Mouse (Mus musculus) hindbrain, embryonic 11.5 days (tissue): ENCODE data around the gene Tuba3a. TPM values are rescaled to one million over a fixed set of nuclear protein-coding genes. Genes with fewer than 3 reads are reported as not detected.

Source experiments
- ATAC-seq: fragments of 200-750 bp; cut with Nextera tagmentation; 2 replicates; pipeline ENCODE4 v1.8.0; 2017; ENCODE audit warnings: mild to moderate bottlenecking, moderate TSS enrichment, moderate library complexity; ENCODE audit not compliant: low FRiP score
- DNase-seq: peaks from one replicate; pipeline ENCODE4 v3.0.0-alpha.2; 2015; ENCODE audit warnings: low spot score
- H3K27ac ChIP-seq: fragments of 300-500 bp; sonication (generic); 2 replicates; pipeline ENCODE4 v1.5.1; 2014; ENCODE audit warnings: mild to moderate bottlenecking, low read depth, low read length
- H3K27me3 ChIP-seq: fragments of 300-500 bp; sonication (generic); 2 replicates; pipeline ENCODE4 v1.6.1; 2014; ENCODE audit warnings: mild to moderate bottlenecking, low read length, moderate library complexity, mixed read lengths; ENCODE audit not compliant: control insufficient read depth, insufficient read depth
- H3K36me3 ChIP-seq: fragments of 300-500 bp; sonication (generic); 2 replicates; pipeline ENCODE4 v1.6.1; 2014; ENCODE audit warnings: mild to moderate bottlenecking, low read length, moderate library complexity, mixed read lengths; ENCODE audit not compliant: control insufficient read depth, insufficient read depth
- H3K4me1 ChIP-seq: fragments of 300-500 bp; sonication (generic); replicated peaks from 2 replicates; pipeline ENCODE4 v1.6.1; 2014; ENCODE audit warnings: low read length, mixed read lengths; ENCODE audit not compliant: control insufficient read depth, insufficient read depth
- H3K4me2 ChIP-seq: fragments of 300-500 bp; sonication (generic); replicated peaks from 2 replicates; pipeline ENCODE4 v1.6.1; 2014; ENCODE audit warnings: mild to moderate bottlenecking, low read depth, low read length
- H3K4me3 ChIP-seq: fragments of 300-500 bp; sonication (generic); 2 replicates; pipeline ENCODE4 v1.5.1; 2014; ENCODE audit warnings: low read depth, low read length
- H3K9ac ChIP-seq: fragments of 300-500 bp; sonication (generic); 2 replicates; pipeline ENCODE4 v1.6.1; 2014; ENCODE audit warnings: low read depth, low read length
- H3K9me3 ChIP-seq: fragments of 300-500 bp; sonication (generic); 2 replicates; pipeline ENCODE4 v1.6.1; 2016; ENCODE audit warnings: low read length; ENCODE audit not compliant: control insufficient read depth
- WGBS: fragments of 180-500 bp; shearing (Covaris S2); extraction: QIAGEN DNeasy Blood & Tissue Kit; methylation state at CpG from one replicate; pipeline ENCODE4 v1.1.7; 2014; 5-methylcytosine and 5-hydroxymethylcytosine counted together
- polyA plus RNA-seq: library from polyadenylated mRNA; unstranded; fragments of >200 nt; fragmentation: Nextera tagmentation; extraction: Ambion mirVana; gene quantifications from 2 replicates; pipeline ENCODE4 v1.2.1, GENCODE M21; 2014

Gene Tuba3a
- polyA plus RNA-seq, 1 experiment from 2014 or later, result not detected

DNA sequence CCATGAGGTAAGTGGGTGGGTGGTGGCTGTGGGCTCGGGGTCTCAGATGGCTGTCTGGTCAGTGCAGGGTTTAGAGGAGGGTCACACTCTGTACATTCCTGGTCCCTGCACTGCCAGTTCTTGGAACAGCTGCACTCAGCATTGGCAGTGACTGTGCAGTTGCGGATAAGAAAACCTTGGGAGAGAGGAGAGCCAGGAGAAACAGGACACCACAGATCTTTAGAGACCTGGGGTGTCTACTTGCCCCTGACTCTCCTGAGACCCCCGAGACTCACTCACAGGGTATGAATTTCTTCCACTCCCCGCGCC, 51.4 kb downstream of the Tuba3a start:
- no peak for DNase-seq
- Histone ChIP-seq H3K27ac (no peak overlapping the region), H3K27me3 (no peaks in the 10 kb centered on the region), H3K4me3 (no peak overlapping the region), H3K4me1 (peaks cover 3% of the 10 kb centered on the region; the same call in 1 of the 2 replicates), H3K9ac (no peak overlapping the region), H3K4me2 (no peak overlapping the region), H3K36me3 (no peaks in the 10 kb centered on the region), H3K9me3 (no peaks in the 10 kb centered on the region)
- WGBS, result 83% methylated on average over 5 of the region's 5 CpGs
- no peak for ATAC-seq

DNA sequence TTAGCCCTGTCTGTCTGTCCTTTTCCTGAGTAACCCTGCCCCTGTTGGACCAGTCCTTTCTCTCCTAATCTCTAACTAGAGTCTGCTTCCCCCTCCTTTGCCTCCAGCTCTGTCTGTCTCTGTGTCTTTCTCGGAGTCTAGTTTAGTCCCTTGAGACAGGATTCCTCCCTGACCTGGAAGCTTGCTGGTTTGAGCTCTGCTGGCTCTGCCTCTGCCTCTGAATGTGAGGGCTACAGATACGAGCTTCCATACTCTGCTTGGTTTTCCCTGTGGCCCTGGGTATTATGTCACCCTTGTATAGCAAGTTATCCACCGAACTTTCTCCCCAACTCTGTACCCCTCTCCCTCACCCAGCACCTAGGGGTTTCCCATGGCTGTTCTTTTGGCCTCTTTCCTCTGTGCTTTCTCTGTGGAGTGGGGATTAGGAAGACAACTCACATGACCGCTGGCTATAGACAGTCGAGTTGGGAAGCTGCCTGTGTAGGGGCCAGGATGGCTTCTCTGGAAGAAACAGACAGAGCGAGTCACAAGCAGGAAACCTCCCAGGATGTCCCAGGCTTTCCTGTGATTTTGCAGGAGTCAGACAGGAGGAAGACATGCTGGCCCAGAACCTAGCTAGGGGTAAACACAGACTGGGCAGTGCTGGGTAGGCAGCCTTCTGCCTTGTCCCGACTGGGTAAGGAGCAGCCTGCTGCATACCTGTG, 51.9 kb downstream of the Tuba3a start:
- no peak overlapping the region for H3K9ac ChIP-seq
- no peak overlapping the region for H3K4me2 ChIP-seq
- no peaks in the 10 kb centered on the region for H3K9me3 ChIP-seq
- no peak overlapping the region for H3K4me3 ChIP-seq
- no peak overlapping the region for H3K27ac ChIP-seq
- no peaks in the 10 kb centered on the region for H3K36me3 ChIP-seq
- ATAC-seq (no peak), DNase-seq (no peak)
- no peaks in the 10 kb centered on the region for H3K27me3 ChIP-seq
- peaks cover 3% of the 10 kb centered on the region; the same call in 1 of the 2 replicates for H3K4me1 ChIP-seq
- WGBS, result 76% methylated on average over 7 of the region's 7 CpGs

DNA sequence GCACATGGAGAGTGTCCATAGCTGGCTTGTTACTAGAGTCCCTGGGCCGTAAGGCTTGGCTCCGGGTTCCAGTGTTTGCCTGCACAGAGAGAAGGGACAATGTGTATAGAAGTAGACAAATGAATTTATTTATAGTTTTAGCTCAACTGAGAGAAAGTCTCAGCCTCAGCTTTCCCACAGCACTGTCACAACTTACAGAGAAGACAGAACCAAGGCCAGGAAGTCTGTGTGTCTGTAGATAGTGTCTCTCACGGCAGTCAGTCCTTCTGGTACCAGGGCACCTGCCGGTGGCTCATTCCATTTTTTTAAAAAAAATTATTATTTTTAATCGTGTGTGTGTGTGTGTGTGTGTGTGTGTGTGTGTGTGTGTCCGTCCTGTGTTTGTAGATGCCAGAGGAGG, 53.3 kb downstream of the Tuba3a start:
- 83% methylated on average over 6 of the region's 6 CpGs for WGBS
- Histone ChIP-seq H3K9ac (no peak overlapping the region), H3K4me2 (no peak overlapping the region), H3K4me3 (no peak overlapping the region), H3K27me3 (no peaks in the 10 kb centered on the region), H3K36me3 (no peaks in the 10 kb centered on the region), H3K9me3 (no peaks in the 10 kb centered on the region), H3K4me1 (peaks cover 3% of the 10 kb centered on the region; the same call in 1 of the 2 replicates), H3K27ac (no peak overlapping the region)
- DNase-seq, result no peak
- ATAC-seq, result no peak

DNA sequence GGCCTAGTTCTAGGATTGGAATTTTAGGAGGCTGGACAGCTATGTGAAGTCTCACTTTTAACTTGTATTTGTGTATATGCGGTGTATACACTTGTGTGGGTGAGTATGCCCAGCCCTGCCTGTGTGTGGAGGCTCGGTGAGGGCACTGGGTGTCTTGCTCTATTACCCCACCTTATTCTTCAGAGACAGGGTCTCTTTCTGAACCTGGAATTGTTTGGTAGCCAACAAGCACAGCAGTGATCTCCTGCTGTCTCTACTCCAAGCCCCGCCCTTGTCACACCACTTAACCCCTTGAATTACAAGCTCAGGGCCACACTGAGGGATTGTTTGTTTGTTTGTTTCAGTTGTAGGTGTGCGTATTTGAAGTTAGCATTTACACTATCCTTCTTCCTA, 53.8 kb downstream of the Tuba3a start:
- Histone ChIP-seq H3K4me1 (peaks cover 3% of the 10 kb centered on the region; the same call in 1 of the 2 replicates), H3K4me3 (no peak overlapping the region), H3K9ac (peak overlapping the region; percentile 72; the same call in 1 of the 2 replicates), H3K9me3 (no peaks in the 10 kb centered on the region), H3K27ac (no peak overlapping the region), H3K27me3 (no peaks in the 10 kb centered on the region), H3K36me3 (no peaks in the 10 kb centered on the region), H3K4me2 (peak overlapping the region; percentile 78)
- WGBS, result 58% methylated on average over 4 of the region's 4 CpGs
- no peak for DNase-seq
- ATAC-seq, result no peak

DNA sequence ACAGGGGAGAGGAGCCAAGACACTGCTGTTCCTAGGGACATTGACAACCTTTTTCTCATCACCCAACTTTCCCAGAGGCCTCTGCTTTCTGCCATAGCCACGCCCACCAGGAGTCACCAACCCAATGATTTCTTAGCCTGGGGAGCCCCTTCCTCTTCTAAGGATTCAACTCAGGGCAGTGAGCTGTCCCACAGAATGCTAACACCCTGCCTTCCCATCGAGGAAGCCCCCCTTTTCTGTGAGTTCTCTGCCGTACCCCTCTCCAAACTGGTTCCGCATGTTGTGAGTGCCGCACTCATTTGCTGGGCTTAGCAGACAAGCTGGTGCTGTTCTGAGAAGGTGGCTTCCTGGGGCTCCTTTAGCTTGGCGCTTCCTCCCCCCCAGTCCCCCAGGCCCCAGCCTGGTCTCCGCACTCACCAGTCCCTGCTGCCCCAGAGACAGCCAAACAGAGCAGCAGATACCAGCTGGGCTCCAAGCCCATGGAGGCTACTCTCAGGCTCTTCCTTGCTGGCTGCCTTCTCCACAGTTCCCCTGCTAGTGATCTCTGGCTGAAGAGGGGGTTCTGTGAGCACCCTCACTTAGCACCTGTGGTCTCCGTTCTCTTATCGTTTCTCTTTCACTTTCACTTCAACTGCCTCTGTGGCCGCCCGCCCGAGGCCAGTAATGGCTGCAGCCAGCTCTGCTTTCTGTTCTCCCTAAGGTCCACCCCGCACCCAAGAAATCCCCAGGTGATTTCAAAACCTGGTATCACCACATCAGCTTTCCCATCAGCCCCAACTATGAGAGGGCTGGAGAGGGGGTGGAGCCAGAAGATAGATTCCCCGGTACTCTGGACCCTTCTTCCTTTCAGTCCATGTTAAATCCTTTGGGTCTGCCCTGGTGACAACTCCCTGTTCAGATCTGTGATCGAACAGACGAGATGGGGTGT, 54.5 kb downstream of the Tuba3a start, which contains the start of gene Tapbpl:
TSS of gene Tapbpl (minus strand) at position 744 of the 928 bp plus-strand sequence.
- H3K9me3 ChIP-seq, result no peaks in the 10 kb centered on the region
- no peaks in the 10 kb centered on the region for H3K27me3 ChIP-seq
- peak within 1 kb of the TSS; percentile 78 for H3K4me2 ChIP-seq
- 14% methylated on average over 16 of the region's 16 CpGs for WGBS
- H3K4me3 ChIP-seq, result peak within 1 kb of the TSS; percentile 36
- H3K9ac ChIP-seq, result peak within 1 kb of the TSS; percentile 72
- no peak within 1 kb of the TSS for H3K27ac ChIP-seq
- H3K4me1 ChIP-seq, result peaks cover 3% of the 10 kb centered on the region; the same call in 1 of the 2 replicates
- peak; percentile 69 for DNase-seq
- H3K36me3 ChIP-seq, result no peaks in the 10 kb centered on the region
- peak; percentile 71 for ATAC-seq

DNA sequence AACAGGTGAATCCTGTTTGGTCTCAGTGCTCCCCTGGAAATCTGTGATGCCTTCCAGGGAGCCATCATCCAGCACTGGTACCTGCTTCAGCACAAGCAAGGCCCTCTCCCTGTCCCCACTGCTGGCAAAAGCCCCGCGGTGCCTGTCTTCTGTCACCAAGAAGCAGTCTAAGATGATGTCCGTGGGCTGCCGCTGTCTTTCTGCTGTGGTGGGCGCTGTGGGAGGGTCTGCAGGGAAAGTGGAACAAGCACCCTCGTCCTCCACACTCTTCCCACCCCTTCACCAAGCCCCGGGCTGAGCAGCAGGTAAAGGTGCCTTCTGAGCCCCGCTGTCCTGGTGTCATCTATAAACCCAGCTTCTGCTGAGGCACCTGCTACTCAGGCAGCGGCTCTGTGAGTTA, 55.3 kb downstream of the Tuba3a start:
- DNase-seq (no peak), ATAC-seq (no peak)
- H3K9ac ChIP-seq, result no peak overlapping the region
- H3K27ac ChIP-seq, result no peak overlapping the region
- H3K4me2 ChIP-seq, result no peak overlapping the region
- H3K4me1 ChIP-seq, result peaks cover 3% of the 10 kb centered on the region; the same call in 1 of the 2 replicates
- WGBS, result 60% methylated on average over 9 of the region's 9 CpGs
- H3K4me3 ChIP-seq, result no peak overlapping the region
- H3K27me3 ChIP-seq, result no peaks in the 10 kb centered on the region
- H3K36me3 ChIP-seq, result no peaks in the 10 kb centered on the region
- H3K9me3 ChIP-seq, result no peaks in the 10 kb centered on the region

Other genes starting within 250 kb of the Tuba3a start
- 120 and 133 TPM in 2 replicates for gene Ing4, start 246.3 kb downstream of the Tuba3a start, polyA plus RNA-seq
- gene Acrbp, start 236.4 kb downstream of the Tuba3a start, polyA plus RNA-seq, result 10.7 and 12.2 TPM in 2 replicates
- 0.21 TPM in 1 of 2 replicates, not detected in the other for gene Lpar5, start 218.1 kb downstream of the Tuba3a start, polyA plus RNA-seq
- 105 and 130 TPM in 2 replicates for gene Chd4, start 190.1 kb downstream of the Tuba3a start, polyA plus RNA-seq
- gene Nop2, start 154.1 kb downstream of the Tuba3a start, polyA plus RNA-seq, result 45.3 and 58.8 TPM in 2 replicates
- 10.3 and 10.4 TPM in 2 replicates for gene Iffo1, start 140.8 kb downstream of the Tuba3a start, polyA plus RNA-seq
- gene Gapdh, start 119.6 kb downstream of the Tuba3a start, polyA plus RNA-seq, result 2,070 and 2,095 TPM in 2 replicates
- 109 and 110 TPM in 2 replicates for gene Ncapd2, start 94.3 kb downstream of the Tuba3a start, polyA plus RNA-seq
- gene Mrpl51, start 94.2 kb downstream of the Tuba3a start, polyA plus RNA-seq, result 184 and 189 TPM in 2 replicates
- gene Vamp1, start 70.5 kb downstream of the Tuba3a start, polyA plus RNA-seq, result 1.7 and 2.3 TPM in 2 replicates
- gene Tapbpl, start 54.2 kb downstream of the Tuba3a start, polyA plus RNA-seq, result 1.0 and 2.2 TPM in 2 replicates
- gene Cd27, start 49.0 kb downstream of the Tuba3a start, polyA plus RNA-seq, result 0.52 and 1.2 TPM in 2 replicates
- 17.9 and 19.0 TPM in 2 replicates for gene Ltbr, start 27.8 kb upstream of the Tuba3a start, polyA plus RNA-seq
- gene Scnn1a, start 34.6 kb upstream of the Tuba3a start, polyA plus RNA-seq, result 0.45 and 0.96 TPM in 2 replicates
- gene Tnfrsf1a, start 63.3 kb upstream of the Tuba3a start, polyA plus RNA-seq, result 25.2 and 25.9 TPM in 2 replicates
- 0.06 and 0.19 TPM in 2 replicates for gene Plekhg6, start 94.8 kb upstream of the Tuba3a start, polyA plus RNA-seq
- gene Cd9, start 208.7 kb upstream of the Tuba3a start, polyA plus RNA-seq, result 42.6 and 45.9 TPM in 2 replicates